Mouse (Mus musculus) testis, adult 2 months (tissue): ENCODE results near the gene Nmi. TPM values are rescaled to one million over a fixed set of nuclear protein-coding genes. Genes with fewer than 3 reads are reported as not detected.
A peak's percentile ranks its signal among the peaks of the same experiment; 100 is the strongest.

Experiments
- H3K27ac ChIP-seq: fragments of 200-500 bp; 2 replicates; pipeline ENCODE4 v1.5.1; 2012; ENCODE audit warnings: low read depth, low read length; ENCODE audit not compliant: control insufficient read depth, insufficient read depth
- H3K27me3 ChIP-seq: fragments of 200-500 bp; 2 replicates; pipeline ENCODE4 v1.6.1; 2012; ENCODE audit warnings: mild to moderate bottlenecking, low read length, moderate library complexity; ENCODE audit not compliant: control insufficient read depth, insufficient read depth
- H3K36me3 ChIP-seq: fragments of 200-500 bp; 2 replicates; pipeline ENCODE4 v1.6.1; 2012; ENCODE audit warnings: mild to moderate bottlenecking, low read length; ENCODE audit not compliant: control insufficient read depth, insufficient read depth
- H3K4me1 ChIP-seq: fragments of 200-500 bp; 2 replicates; pipeline ENCODE4 v1.6.1; 2012; ENCODE audit warnings: low read length; ENCODE audit not compliant: control insufficient read depth, insufficient read depth
- H3K4me3 ChIP-seq: fragments of 200-500 bp; 2 replicates; pipeline ENCODE4 v1.5.1; 2012; ENCODE audit warnings: low read depth, mild to moderate bottlenecking, low read length, moderate library complexity, mixed read lengths; ENCODE audit not compliant: control insufficient read depth
- CTCF ChIP-seq: fragments of 200-500 bp; IDR thresholded peaks from 2 replicates; pipeline ENCODE4 v1.5.1; 2012; ENCODE audit warnings: low read depth, mild to moderate bottlenecking, inconsistent platforms, low read length, moderate library complexity; ENCODE audit not compliant: control insufficient read depth, insufficient read depth, insufficient replicate concordance
- POLR2A ChIP-seq: fragments of 200-500 bp; IDR thresholded peaks from 2 replicates; pipeline ENCODE4 v1.6.1; 2012; ENCODE audit warnings: low read depth, mild to moderate bottlenecking, inconsistent platforms, low read length, moderate library complexity; ENCODE audit not compliant: control insufficient read depth
- polyA plus RNA-seq: library from polyadenylated mRNA; depleted of rRNA; stranded (reverse); fragments of >200 nt; gene quantifications from 2 replicates; pipeline ENCODE4 v1.2.3, GENCODE M21; 2012

The Nmi gene
- polyA plus RNA-seq, 1 experiment: 1.1 TPM

DNA sequence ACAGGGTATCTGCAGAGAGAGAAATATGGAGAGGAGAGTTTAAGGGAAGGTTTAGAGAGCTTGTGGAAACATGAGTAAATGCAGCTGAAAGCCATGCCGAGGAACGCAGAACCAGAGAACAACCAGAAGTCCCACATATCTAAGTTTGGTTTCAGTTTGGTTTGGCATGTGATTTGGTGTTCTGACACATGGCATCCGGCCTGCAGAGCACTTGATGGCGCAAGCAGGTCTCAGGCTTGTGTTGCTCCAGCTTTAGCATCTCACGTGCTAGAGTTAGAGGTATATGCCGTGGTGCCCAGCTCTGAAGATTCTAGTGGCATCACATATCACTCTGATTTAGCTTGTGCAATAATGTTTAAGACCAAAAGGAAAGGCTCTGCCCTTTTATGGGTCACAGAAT is 18.2 kb upstream of the Nmi start:
- H3K4me3 ChIP-seq: no peak overlapping the region
- H3K4me1 ChIP-seq: no peaks in the 10 kb centered on the region
- H3K27ac ChIP-seq: no peak overlapping the region
- H3K27me3 ChIP-seq: no peaks in the 10 kb centered on the region
- H3K36me3 ChIP-seq: no peaks in the 10 kb centered on the region
- no peak for TF ChIP-seq POLR2A

- H3K27ac ChIP-seq: no peak overlapping the region
- H3K36me3 ChIP-seq: no peaks in the 10 kb centered on the region
- TF ChIP-seq CTCF: no peak
- no peak for TF ChIP-seq POLR2A
- H3K4me3 ChIP-seq: no peak overlapping the region
- no peaks in the 10 kb centered on the region for H3K27me3 ChIP-seq
- no peaks in the 10 kb centered on the region for H3K4me1 ChIP-seq
Measured at GRCm38 (mm10) chr2:51989559-51989958, 16.3 kb upstream of the Nmi start.

DNA sequence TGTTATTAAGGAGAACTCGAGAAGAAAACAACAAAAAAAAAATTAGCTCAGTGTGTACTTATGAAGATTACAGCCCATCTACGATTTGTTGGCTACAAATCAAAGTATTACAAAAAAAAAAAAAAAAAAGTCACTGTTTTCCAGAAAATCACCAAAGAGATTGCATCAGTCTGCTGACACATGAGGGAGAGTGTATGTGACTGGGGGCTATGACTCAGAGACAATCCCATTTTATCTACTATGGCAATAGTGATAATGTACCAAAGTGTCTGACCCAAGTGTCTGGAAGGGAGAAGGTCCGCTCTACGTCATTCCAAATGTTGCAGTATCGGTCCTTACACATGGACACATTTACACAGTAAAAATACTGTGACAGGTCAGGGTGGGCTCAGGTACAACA is 13.4 kb upstream of the Nmi start:
- TF ChIP-seq POLR2A: no peak
- TF ChIP-seq CTCF: no peak
- H3K4me3 ChIP-seq: no peak overlapping the region

GRCm38 (mm10) chr2:51986157-51986556 is 12.9 kb upstream of the Nmi start:
- Histone ChIP-seq H3K4me3 (no peak overlapping the region), H3K27ac (peak overlapping the region; percentile 43; the same call in 1 of the 2 replicates), H3K36me3 (no peaks in the 10 kb centered on the region), H3K27me3 (no peaks in the 10 kb centered on the region), H3K4me1 (peaks cover 9% of the 10 kb centered on the region)
- TF ChIP-seq POLR2A: no peak
- TF ChIP-seq CTCF: no peak

More for the DNA sequence above, 13.4 kb upstream of the Nmi start:
- Histone ChIP-seq H3K27ac (no peak overlapping the region), H3K36me3 (no peaks in the 10 kb centered on the region), H3K27me3 (no peaks in the 10 kb centered on the region), H3K4me1 (peaks cover 5% of the 10 kb centered on the region)

DNA sequence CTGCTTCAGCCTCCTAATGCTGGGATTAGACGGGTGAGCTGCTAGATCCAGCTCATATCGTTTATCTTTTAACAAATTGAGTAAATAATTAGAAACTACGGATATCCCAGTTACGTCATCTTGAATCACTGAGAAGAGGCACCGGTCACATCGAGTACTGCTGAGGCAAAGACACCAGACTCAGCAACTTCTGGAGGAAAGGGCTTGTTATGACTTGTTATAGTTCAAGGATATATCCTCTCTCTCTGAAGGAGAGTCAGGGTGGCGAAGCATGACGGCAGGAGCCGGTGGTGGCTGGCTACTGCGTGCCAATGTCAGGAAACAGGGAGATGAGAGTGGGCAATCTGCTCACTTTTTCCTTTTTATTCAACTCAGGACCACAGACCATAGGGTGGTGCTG is 11.9 kb upstream of the Nmi start:
- no peak for TF ChIP-seq CTCF
- no peak for TF ChIP-seq POLR2A
- no peaks in the 10 kb centered on the region for H3K27me3 ChIP-seq
- peaks cover 9% of the 10 kb centered on the region for H3K4me1 ChIP-seq
- H3K27ac ChIP-seq: no peak overlapping the region
- H3K4me3 ChIP-seq: no peak overlapping the region
- H3K36me3 ChIP-seq: no peaks in the 10 kb centered on the region

DNA sequence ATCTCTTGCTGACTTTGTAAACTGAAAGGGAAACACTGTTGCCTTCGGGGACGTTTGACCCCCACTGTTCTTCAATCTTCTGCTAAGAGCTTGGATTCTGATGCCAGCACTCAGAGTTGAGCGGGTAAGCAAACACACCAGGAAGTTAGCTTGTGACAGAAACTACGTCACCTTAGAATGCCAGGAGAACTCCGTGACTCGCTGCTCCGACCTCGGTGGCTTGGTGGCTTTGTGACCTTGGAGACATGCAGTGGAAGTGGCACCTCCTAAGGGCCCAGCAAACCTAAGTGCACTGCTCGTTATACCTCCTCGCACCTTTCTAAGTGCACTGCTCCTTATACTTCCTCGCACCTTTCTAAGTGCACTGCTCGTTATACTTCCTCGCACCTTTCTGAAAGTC is 9.0 kb upstream of the Nmi start:
- Histone ChIP-seq H3K4me1 (peaks cover 9% of the 10 kb centered on the region), H3K27ac (no peak overlapping the region), H3K27me3 (no peaks in the 10 kb centered on the region), H3K36me3 (no peaks in the 10 kb centered on the region), H3K4me3 (no peak overlapping the region)
- TF ChIP-seq POLR2A: no peak
- TF ChIP-seq CTCF: no peak

GRCm38 (mm10) chr2:51981630-51982029 is 8.3 kb upstream of the Nmi start:
- no peak overlapping the region for H3K27ac ChIP-seq
- H3K4me3 ChIP-seq: no peak overlapping the region
- TF ChIP-seq POLR2A: no peak
- no peaks in the 10 kb centered on the region for H3K27me3 ChIP-seq
- peaks cover 9% of the 10 kb centered on the region for H3K4me1 ChIP-seq
- H3K36me3 ChIP-seq: no peaks in the 10 kb centered on the region
